Mouse (Mus musculus): ENCODE measurements around the gene Spock1. TPM values are rescaled to one million over a fixed set of nuclear protein-coding genes. Genes with fewer than 3 reads are reported as not detected.

Gene Spock1
- total RNA-seq, 2 experiments from 2014 or later, result 212 to 215 TPM

DNA sequence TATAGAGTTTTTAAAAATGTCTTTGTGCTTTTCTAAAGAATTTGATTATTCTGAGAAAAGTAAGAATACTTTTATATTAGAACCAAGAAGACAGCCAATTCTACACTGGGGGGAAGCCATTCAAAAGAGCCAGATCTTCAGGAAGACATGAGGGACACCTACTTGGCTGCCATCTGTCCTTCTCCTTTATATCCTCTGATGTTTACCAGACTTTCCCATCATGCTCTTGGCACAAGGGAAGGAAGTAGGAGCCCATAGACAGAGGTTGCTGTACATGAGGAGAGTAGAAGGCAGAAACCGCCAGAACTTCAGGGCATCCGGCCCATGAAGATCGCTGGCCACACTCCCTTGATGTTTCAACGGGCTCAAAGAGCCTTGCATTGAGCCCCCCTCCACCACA, 173.6 kb downstream of the Spock1 start:
- DNase-seq (ENCODE audit: low spot score in 2 of 2), result no peak

DNA sequence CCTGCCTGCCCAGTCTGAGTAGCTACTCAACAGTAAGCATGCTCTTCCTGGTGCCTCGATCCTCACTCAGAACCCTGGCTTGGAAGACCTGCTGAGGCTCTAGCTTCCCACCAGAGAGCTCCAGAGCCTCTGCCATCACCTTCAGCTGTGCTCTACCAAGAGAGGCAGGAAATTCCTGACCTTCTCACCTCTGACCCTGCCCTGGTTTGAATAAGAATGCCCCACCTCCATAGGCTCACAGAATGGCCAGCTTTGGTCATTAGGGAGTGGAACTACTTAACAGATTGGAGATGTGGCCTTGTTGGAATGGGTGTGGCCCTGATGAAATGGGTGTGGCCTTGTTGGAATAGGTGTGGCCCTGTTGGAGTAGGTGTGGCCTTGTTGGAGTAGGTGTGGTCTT, 174.6 kb downstream of the Spock1 start:
- DNase-seq (ENCODE audit: low spot score in 2 of 2), result no peak

- DNase-seq (ENCODE audit: low spot score in 2 of 2), result no peak
These were observed 175.9 kb downstream of the Spock1 start for GRCm38 (mm10) chr13:57732251-57732650.

- no peak for DNase-seq (ENCODE audit: low spot score in 2 of 2)
These were observed 180.4 kb downstream of the Spock1 start for GRCm38 (mm10) chr13:57727716-57728115.

GRCm38 (mm10) chr13:57726654-57727053, 181.5 kb downstream of the Spock1 start:
- DNase-seq (ENCODE audit: low spot score in 2 of 2), result no peak

GRCm38 (mm10) chr13:57722329-57722936, 185.7 kb downstream of the Spock1 start:
- DNase-seq (ENCODE audit: low spot score in 2 of 2), result no peak

- DNase-seq (ENCODE audit: low spot score in 2 of 2), result peak in 1 of 2 experiments; percentile 61
These were observed 186.4 kb downstream of the Spock1 start for GRCm38 (mm10) chr13:57721524-57722279.

GRCm38 (mm10) chr13:57718087-57718486, 190.0 kb downstream of the Spock1 start:
- DNase-seq (ENCODE audit: low spot score in 2 of 2), result no peak

GRCm38 (mm10) chr13:57712910-57713309, 195.2 kb downstream of the Spock1 start:
- no peak for DNase-seq (ENCODE audit: low spot score in 2 of 2)

DNA sequence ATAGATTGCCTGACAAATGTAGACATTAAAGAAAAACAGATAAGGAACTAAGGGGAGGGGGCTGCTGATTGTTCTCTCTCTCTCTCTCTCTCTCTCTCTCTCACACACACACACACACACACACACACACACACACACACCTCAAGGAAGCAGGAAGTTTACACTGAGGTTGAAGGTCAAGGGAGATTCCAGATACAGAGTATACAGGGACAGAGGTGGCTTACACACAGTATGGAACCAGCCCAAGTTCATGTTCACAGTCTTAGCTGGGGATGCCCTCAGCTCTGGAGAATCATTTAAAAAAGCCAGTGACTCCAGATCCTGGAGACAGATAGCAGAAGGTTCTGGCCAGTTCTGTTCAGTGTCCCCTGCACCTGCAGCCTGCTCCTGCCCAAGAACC, 199.7 kb downstream of the Spock1 start:
- DNase-seq (ENCODE audit: low spot score in 2 of 2), result no peak

- no peak for DNase-seq (ENCODE audit: low spot score in 2 of 2)
These were observed 205.2 kb downstream of the Spock1 start for GRCm38 (mm10) chr13:57702966-57703365.

- no peak for DNase-seq (ENCODE audit: low spot score in 2 of 2)
These were observed 211.4 kb downstream of the Spock1 start for GRCm38 (mm10) chr13:57696685-57697084.

- no peak for DNase-seq (ENCODE audit: low spot score in 2 of 2)
These were observed 219.2 kb downstream of the Spock1 start for GRCm38 (mm10) chr13:57688926-57689325.

- DNase-seq (ENCODE audit: low spot score in 2 of 2), result no peak
These were observed 221.7 kb downstream of the Spock1 start for GRCm38 (mm10) chr13:57686437-57686836.

- DNase-seq (ENCODE audit: low spot score in 2 of 2), result peak in 1 of 2 experiments; percentile 34
These were observed 222.9 kb downstream of the Spock1 start for GRCm38 (mm10) chr13:57685201-57685600.

DNA sequence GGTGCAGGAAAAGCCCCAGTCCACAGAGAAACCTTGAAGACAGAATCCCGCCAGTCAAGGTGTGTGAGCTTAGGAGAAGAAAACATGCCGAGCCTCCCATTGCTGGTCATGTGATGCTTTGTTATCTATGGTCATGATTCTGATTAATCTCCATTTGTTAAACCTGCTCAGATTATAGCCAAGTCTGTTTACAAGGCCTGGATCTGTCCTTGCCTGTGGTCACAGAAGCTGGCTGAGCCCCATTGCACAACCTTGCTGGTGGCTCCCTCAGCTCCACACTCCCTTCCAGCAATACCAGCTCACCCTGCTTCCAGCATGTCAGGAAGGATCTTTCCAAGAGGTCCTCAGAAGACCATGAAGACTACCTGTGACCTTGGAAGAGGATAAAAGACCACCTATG, 228.5 kb downstream of the Spock1 start:
- no peak for DNase-seq (ENCODE audit: low spot score in 2 of 2)

- DNase-seq (ENCODE audit: low spot score in 2 of 2), result no peak
These were observed 231.3 kb downstream of the Spock1 start for GRCm38 (mm10) chr13:57676820-57677219.

- no peak for DNase-seq (ENCODE audit: low spot score in 2 of 2)
These were observed 234.7 kb downstream of the Spock1 start for GRCm38 (mm10) chr13:57673399-57673798.

DNA sequence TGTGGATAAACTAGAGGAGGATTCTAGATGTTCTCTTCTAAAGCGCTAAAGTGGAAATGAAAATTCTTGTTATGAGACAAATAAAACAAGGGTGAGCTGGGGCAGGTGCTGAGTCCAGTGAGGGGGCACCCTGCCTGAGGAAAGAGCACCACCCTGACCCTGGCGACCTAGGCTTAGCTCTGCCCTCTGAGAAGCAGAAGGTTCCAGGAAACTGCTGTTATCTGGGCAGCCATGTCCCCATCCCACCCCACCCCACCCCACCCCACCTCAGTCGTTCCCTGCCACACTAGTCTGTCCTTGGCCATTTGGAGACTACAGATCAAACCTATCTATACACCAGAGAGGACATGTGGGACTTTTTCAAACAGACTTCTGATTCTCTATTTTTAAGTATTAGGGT, 235.4 kb downstream of the Spock1 start:
- no peak for DNase-seq (ENCODE audit: low spot score in 2 of 2)

GRCm38 (mm10) chr13:57671919-57672318, 236.2 kb downstream of the Spock1 start:
- no peak for DNase-seq (ENCODE audit: low spot score in 2 of 2)

DNA sequence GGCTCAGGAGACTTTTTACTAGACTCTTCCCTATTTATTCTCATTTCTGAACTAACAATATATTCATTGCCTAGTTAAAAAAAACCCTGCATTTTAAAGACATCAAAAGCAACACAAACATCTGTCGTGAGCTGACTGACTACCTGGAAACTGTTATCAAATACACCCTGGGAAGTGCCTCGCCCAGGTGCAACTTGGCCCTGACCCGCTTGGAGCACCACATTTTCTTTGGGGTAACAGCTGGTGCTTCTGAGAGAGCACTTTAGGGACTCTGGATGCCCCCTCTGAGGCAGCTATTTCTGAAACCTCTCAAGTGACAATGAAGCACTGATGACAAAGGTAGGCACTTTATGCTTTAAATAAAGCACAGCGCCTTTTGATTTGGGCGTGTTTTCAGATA, 236.8 kb downstream of the Spock1 start:
- no peak for DNase-seq (ENCODE audit: low spot score in 2 of 2)

DNA sequence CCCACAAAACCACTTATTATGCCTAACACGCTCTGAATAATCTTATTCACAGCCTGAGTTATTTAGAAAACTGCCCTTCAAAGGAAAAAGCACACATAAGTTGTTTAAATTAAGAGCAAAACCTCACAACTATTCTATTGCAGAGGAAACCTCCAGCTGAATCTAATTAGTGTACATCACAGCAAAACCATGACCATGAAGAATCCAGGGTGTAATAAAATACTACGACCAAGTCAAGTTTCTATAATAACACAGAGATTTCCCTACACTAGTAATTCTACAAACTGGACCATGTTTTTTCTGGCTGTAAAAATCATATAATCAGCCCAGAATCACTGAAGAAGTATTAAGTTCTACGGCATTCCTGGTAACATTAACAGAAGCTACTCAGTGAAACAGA, 240.5 kb downstream of the Spock1 start:
- no peak for DNase-seq (ENCODE audit: low spot score in 2 of 2)

Data from layer of hippocampus, adult 18-20 months (tissue).